Mouse (Mus musculus): Measurements from ENCODE around the gene Creg1. TPM values are rescaled to one million over a fixed set of nuclear protein-coding genes. Genes with fewer than 3 reads are reported as not detected.

The Creg1 gene
- polyA plus RNA-seq, 1 experiment: 33.9 TPM

Other genes with a start within 250 kb of the Creg1 start
- gene Mpzl1, start 129.2 kb upstream of the Creg1 start, polyA plus RNA-seq (2012; rRNA removed): 41.2 and 41.7 TPM in 2 replicates
- 6.2 and 6.8 TPM in 2 replicates for gene Rcsd1, start 54.0 kb upstream of the Creg1 start, polyA plus RNA-seq (2012; rRNA removed)
- gene Cd247, start 24.9 kb downstream of the Creg1 start, polyA plus RNA-seq (2012; rRNA removed): 0.26 and 0.44 TPM in 2 replicates
- 9.2 TPM in 2 replicates for gene Pou2f1, start 238.9 kb downstream of the Creg1 start, polyA plus RNA-seq (2012; rRNA removed)

Data from frontal cortex, adult 2 months (tissue).